Comparison of ENCODE assay signal across 19 mouse cellular contexts in the genomic region with DNA sequence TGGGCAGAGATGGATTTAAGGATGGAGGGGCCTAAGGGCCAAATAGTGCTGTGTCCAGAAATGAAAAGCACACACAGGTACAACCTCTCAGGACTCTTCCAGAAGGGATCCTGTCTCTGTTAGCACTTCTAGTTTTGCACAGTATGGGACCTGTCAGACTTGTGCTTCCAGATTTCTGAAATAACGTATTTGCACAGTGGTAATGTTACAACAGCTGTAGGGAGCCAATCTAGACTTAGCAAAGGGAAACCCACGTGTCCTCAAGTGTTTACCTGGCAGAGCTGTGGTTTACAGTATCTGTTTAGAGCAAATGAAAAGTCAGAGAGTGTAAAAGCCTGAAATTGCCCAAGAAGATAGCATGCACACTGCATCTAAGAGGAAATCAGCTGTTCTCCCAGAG.
DNase-seq lines count a peak whose midpoint lies in the region; TF ChIP-seq lines count a peak whose summit lies in the region.
"Had no signal": no experiment of that assay in that cellular context is flagged by ENCODE, and none has a peak within 500 bp of the region (broad histone marks: within the 10 kb centered on the region; RNA-seq: fewer than 3 reads in every experiment).

No protein-coding gene starts in this region.

- no peaks in the 10 kb centered on the region for H3K36me3 ChIP-seq in liver, adult 2 months (ENCODE audit: control insufficient read depth, insufficient read depth, low read length)
- H3K36me3 ChIP-seq: heart, embryonic 13.5 days; hindbrain, embryonic 13.5 days; limb, embryonic 15.5 days; midbrain, embryonic 13.5 days had no signal

- H3K4me1 ChIP-seq in liver, adult 2 months (ENCODE audit: control insufficient read depth, insufficient read depth, low read length): no peaks in the 10 kb centered on the region
- H3K4me1 ChIP-seq: heart, embryonic 13.5 days; hindbrain, embryonic 13.5 days had no signal

- no peak for TF ChIP-seq POLR2A in liver, adult 2 months (IDR thresholded peaks at IDR 0.05; ENCODE audit: extremely low read depth, insufficient read depth, low read length)

- no peaks in the 10 kb centered on the region for H3K79me2 ChIP-seq in liver, adult 2 months (ENCODE audit: control insufficient read depth, insufficient read depth, low read length)

- no peak for TF ChIP-seq CTCF in liver, adult 2 months (IDR thresholded peaks at IDR 0.05; ENCODE audit: low read depth, low read length)

- DNase-seq in liver, adult 2 months (ENCODE audit: extremely low read depth, low read depth, low spot score): peak; percentile 2
- DNase-seq in liver: no peak
- peak; percentile 26 for DNase-seq in urinary bladder, postnatal 14 days (ENCODE audit: low spot score)
- DNase-seq in urinary bladder, postnatal 10 days (ENCODE audit: low spot score): no peak
- peak; percentile 57 for DNase-seq in lung, postnatal 25 days (ENCODE audit: low spot score)
- no peak for DNase-seq in gastrocnemius, adult 18-20 months (ENCODE audit: low spot score)
- DNase-seq in cerebellum, adult 18-20 months: no peak
- DNase-seq: adrenal gland, postnatal 36 days; cerebellum, adult 2 months; cerebellum, postnatal 36 days; heart, adult 11 months; kidney, adult 8-10 months; kidney, postnatal 25 days; thymus, adult 2 months had no signal

- H3K4me3 ChIP-seq in liver, adult 2 months (ENCODE audit: insufficient read depth, low read depth, low read length): no peak overlapping the region
- H3K4me3 ChIP-seq: heart, embryonic 13.5 days; hindbrain, embryonic 13.5 days; limb, embryonic 15.5 days; midbrain, embryonic 13.5 days; myocyte had no signal

- WGBS in liver, adult 2 months: 15% methylated on average over 2 of the region's 2 CpGs

- H3K27ac ChIP-seq in liver, adult 2 months (replicated peaks; ENCODE audit: insufficient read depth, low read depth, low read length): no peak overlapping the region
- H3K27ac ChIP-seq: heart, embryonic 13.5 days; hindbrain, embryonic 13.5 days; limb, embryonic 15.5 days; midbrain, embryonic 13.5 days had no signal

- H3K9ac ChIP-seq in liver, adult 2 months (ENCODE audit: low read depth, low read length): no peak overlapping the region
- H3K9ac ChIP-seq: heart, embryonic 13.5 days; hindbrain, embryonic 13.5 days; limb, embryonic 15.5 days; midbrain, embryonic 13.5 days had no signal

- no peaks in the 10 kb centered on the region for H3K27me3 ChIP-seq in liver, adult 2 months (ENCODE audit: control insufficient read depth, insufficient read depth, low read length)
- H3K27me3 ChIP-seq: heart, embryonic 13.5 days; limb, embryonic 15.5 days; midbrain, embryonic 13.5 days had no signal

Comparison
In these comparisons a context has a peak if more than half of its experiments do, and no peak if none do; other contexts are left out.
1. DNase-seq: peak in liver, adult 2 months (single experiment), urinary bladder, postnatal 14 days (single experiment) and lung, postnatal 25 days (single experiment); none in liver (single experiment), urinary bladder, postnatal 10 days (single experiment), gastrocnemius, adult 18-20 months (single experiment) and cerebellum, adult 18-20 months (0 of 2).